Mouse (Mus musculus): ENCODE results near the gene Cyp1b1. TPM values are rescaled to one million over a fixed set of nuclear protein-coding genes. Genes with fewer than 3 reads are reported as not detected.

The Cyp1b1 gene
- total and polyA plus RNA-seq, 3 experiments: not detected

DNA sequence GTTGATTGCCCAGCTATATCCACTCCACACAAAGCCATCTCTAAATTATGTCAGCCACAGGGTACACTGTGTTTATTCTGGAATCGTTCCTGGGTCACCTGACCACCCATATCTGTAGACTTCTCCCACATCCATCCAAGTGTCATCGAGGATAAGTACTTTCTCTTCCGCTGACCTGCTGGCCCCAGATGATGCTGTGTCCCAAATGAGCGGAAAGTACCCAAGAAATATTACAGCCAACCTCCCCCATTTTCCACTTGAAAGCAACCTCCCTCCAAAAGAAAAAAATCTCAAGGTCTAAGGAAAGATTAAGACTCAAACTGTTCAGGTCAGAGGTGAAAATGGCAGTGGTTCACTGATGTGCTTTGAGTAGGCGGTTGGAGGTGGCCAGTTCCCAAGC, 27.8 kb upstream of the Cyp1b1 start:
- H3K4me3 ChIP-seq (ENCODE audit: control insufficient read depth in 1 of 2, insufficient read depth in 1 of 2, low read depth in 2 of 2, low read length in 2 of 2): no peak overlapping the region
- H3K27ac ChIP-seq (ENCODE audit: control insufficient read depth, low read depth, low read length): no peak overlapping the region
- H3K79me2 ChIP-seq (ENCODE audit: control insufficient read depth, insufficient read depth, low read length, poor library complexity): no peaks in the 10 kb centered on the region
- no peaks in the 10 kb centered on the region for H3K4me1 ChIP-seq (ENCODE audit: control insufficient read depth in 1 of 2, insufficient read depth in 2 of 2, low read length in 2 of 2)
- H3K36me3 ChIP-seq (ENCODE audit: control insufficient read depth in 1 of 2, insufficient read depth in 2 of 2, low read length in 2 of 2): no peaks in the 10 kb centered on the region
- DNase-seq (ENCODE audit: low read depth, low spot score): no peak
- TF ChIP-seq ZNF384 (IDR thresholded peaks at IDR 0.05; ENCODE audit: low read depth, low read length): no peak
- no peak for TF ChIP-seq TAL1 (IDR thresholded peaks at IDR 0.05; ENCODE audit: low read length)
- no peak for TF ChIP-seq ELF1 (IDR thresholded peaks at IDR 0.05; ENCODE audit: low read depth, low read length)
- TF ChIP-seq MEF2A (IDR thresholded peaks at IDR 0.05; ENCODE audit: extremely low read depth, insufficient replicate concordance, low read depth, low read length, poor library complexity, severe bottlenecking): no peak
- TF ChIP-seq ZMIZ1 (IDR thresholded peaks at IDR 0.05; ENCODE audit: low read depth, low read length): no peak
- no peak for TF ChIP-seq ETS1 (IDR thresholded peaks at IDR 0.05; ENCODE audit: low read depth, low read length)
- TF ChIP-seq MYC (IDR thresholded peaks at IDR 0.05; ENCODE audit: low read depth, low read length): no peak
- TF ChIP-seq MXI1 (IDR thresholded peaks at IDR 0.05; ENCODE audit: low read depth, low read length): no peak
- no peak for TF ChIP-seq POLR2AphosphoS5 (IDR thresholded peaks at IDR 0.05; ENCODE audit: borderline replicate concordance, low read depth, low read length)
- no peak for TF ChIP-seq MAFK (IDR thresholded peaks at IDR 0.05; ENCODE audit: borderline replicate concordance, low read depth, low read length)
- H3K27me3 ChIP-seq (ENCODE audit: control insufficient read depth in 1 of 2, insufficient read depth in 2 of 2, low read length in 2 of 2): peaks cover 0 to 3% of the 10 kb centered on the region in 2 experiments; a peak in 1 of 4 replicates
- H3K9me3 ChIP-seq (replicated peaks; ENCODE audit: insufficient read depth, low read length): no peaks in the 10 kb centered on the region
- H3K9ac ChIP-seq (ENCODE audit: control insufficient read depth, low read depth, low read length, poor library complexity, severe bottlenecking): no peak overlapping the region

GRCm38 (mm10) chr17:79738847-79739498, 24.1 kb upstream of the Cyp1b1 start:
- no peak overlapping the region for H3K4me3 ChIP-seq (ENCODE audit: control insufficient read depth in 1 of 2, insufficient read depth in 1 of 2, low read depth in 2 of 2, low read length in 2 of 2)
- no peaks in the 10 kb centered on the region for H3K36me3 ChIP-seq (ENCODE audit: control insufficient read depth in 1 of 2, insufficient read depth in 2 of 2, low read length in 2 of 2)
- no peaks in the 10 kb centered on the region for H3K4me1 ChIP-seq (ENCODE audit: control insufficient read depth in 1 of 2, insufficient read depth in 2 of 2, low read length in 2 of 2)
- H3K79me2 ChIP-seq (ENCODE audit: control insufficient read depth, insufficient read depth, low read length, poor library complexity): no peaks in the 10 kb centered on the region
- DNase-seq (ENCODE audit: low read depth, low spot score): no peak
- H3K27ac ChIP-seq (ENCODE audit: control insufficient read depth, low read depth, low read length): no peak overlapping the region
- H3K27me3 ChIP-seq (ENCODE audit: control insufficient read depth in 1 of 2, insufficient read depth in 2 of 2, low read length in 2 of 2): peaks cover 0 to 3% of the 10 kb centered on the region in 2 experiments; a peak in 2 of 4 replicates
- H3K9me3 ChIP-seq (replicated peaks; ENCODE audit: insufficient read depth, low read length): no peaks in the 10 kb centered on the region
- TF ChIP-seq ZNF384 (IDR thresholded peaks at IDR 0.05; ENCODE audit: low read depth, low read length) (no peak), CHD2 (IDR thresholded peaks at IDR 0.05; ENCODE audit: low read length) (no peak), CTCF (IDR thresholded peaks at IDR 0.05 in 2 of 3, conservative IDR thresholded peaks at IDR 0.05 in 1 of 3; ENCODE audit: control insufficient read depth in 1 of 3, insufficient read depth in 1 of 3, low read depth in 2 of 3, low read length in 3 of 3, poor library complexity in 1 of 3, severe bottlenecking in 1 of 3) (no peak), TAL1 (IDR thresholded peaks at IDR 0.05; ENCODE audit: low read length) (no peak), POLR2A (IDR thresholded peaks at IDR 0.05; ENCODE audit: control insufficient read depth in 1 of 2, insufficient read depth in 1 of 2, low read depth in 1 of 2, low read length in 2 of 2, poor library complexity in 1 of 2) (no peak), ETS1 (IDR thresholded peaks at IDR 0.05; ENCODE audit: low read depth, low read length) (no peak), RAD21 (IDR thresholded peaks at IDR 0.05; ENCODE audit: low read depth, low read length) (no peak), ZKSCAN1 (IDR thresholded peaks at IDR 0.05; ENCODE audit: low read depth, low read length) (no peak), KAT2A (conservative IDR thresholded peaks at IDR 0.05; ENCODE audit: low read depth, low read length) (no peak), TCF12 (IDR thresholded peaks at IDR 0.05; ENCODE audit: low read depth, low read length) (no peak), MEF2A (IDR thresholded peaks at IDR 0.05; ENCODE audit: extremely low read depth, insufficient replicate concordance, low read depth, low read length, poor library complexity, severe bottlenecking) (no peak), ELF1 (IDR thresholded peaks at IDR 0.05; ENCODE audit: low read depth, low read length) (no peak), POLR2AphosphoS5 (IDR thresholded peaks at IDR 0.05; ENCODE audit: borderline replicate concordance, low read depth, low read length) (no peak), E2F4 (IDR thresholded peaks at IDR 0.05; ENCODE audit: borderline replicate concordance, low read depth, low read length) (no peak), ZC3H11A (IDR thresholded peaks at IDR 0.05; ENCODE audit: low read depth, low read length) (no peak), HCFC1 (IDR thresholded peaks at IDR 0.05; ENCODE audit: low read depth, low read length) (no peak), JUND (IDR thresholded peaks at IDR 0.05; ENCODE audit: low read depth, low read length) (no peak)
- no peak overlapping the region for H3K9ac ChIP-seq (ENCODE audit: control insufficient read depth, low read depth, low read length, poor library complexity, severe bottlenecking)
